Mouse (Mus musculus) midbrain, postnatal 0 days (tissue): ENCODE data around the gene Bud31. TPM values are rescaled to one million over a fixed set of nuclear protein-coding genes. Genes with fewer than 3 reads are reported as not detected.
"Not testable (repeated sequence)": the region's sequence is repeated elsewhere in the genome, so short reads cannot be mapped to it uniquely, and the experiment has no call there.

Source experiments
- ATAC-seq: fragments of 200-750 bp; cut with Nextera tagmentation; 2 replicates; pipeline ENCODE4 v1.8.0; 2017; ENCODE audit warnings: moderate number of reproducible peaks, mild to moderate bottlenecking, moderate TSS enrichment, moderate library complexity; ENCODE audit not compliant: low FRiP score
- DNase-seq: peaks from one replicate; pipeline ENCODE4 v3.0.0-alpha.2; 2015; ENCODE audit warnings: low spot score
- H3K27ac ChIP-seq: fragments of 300-500 bp; sonication (generic); 2 replicates; pipeline ENCODE4 v1.5.1; 2014; ENCODE audit warnings: low read depth, mild to moderate bottlenecking, low read length, mixed read lengths
- H3K27me3 ChIP-seq: fragments of 300-500 bp; sonication (generic); 2 replicates; pipeline ENCODE4 v1.6.1; 2014; ENCODE audit warnings: low read length, control low read depth, mixed read lengths; ENCODE audit not compliant: insufficient read depth
- H3K36me3 ChIP-seq: fragments of 300-500 bp; sonication (generic); 2 replicates; pipeline ENCODE4 v1.6.1; 2014; ENCODE audit warnings: low read length, control low read depth, mixed read lengths; ENCODE audit not compliant: insufficient read depth
- H3K4me1 ChIP-seq: fragments of 300-500 bp; sonication (generic); 2 replicates; pipeline ENCODE4 v1.6.1; 2014; ENCODE audit warnings: mild to moderate bottlenecking, control low read depth, antibody characterized with exemption, low read length, mixed read lengths; ENCODE audit not compliant: insufficient read depth
- H3K4me2 ChIP-seq: fragments of 300-500 bp; sonication (generic); 2 replicates; pipeline ENCODE4 v1.6.1; 2014; ENCODE audit warnings: low read depth, mild to moderate bottlenecking, low read length, mixed read lengths; ENCODE audit not compliant: poor library complexity, severe bottlenecking
- H3K4me3 ChIP-seq: fragments of 300-500 bp; sonication (generic); 2 replicates; pipeline ENCODE4 v1.5.1; 2014; ENCODE audit warnings: low read depth, mild to moderate bottlenecking, low read length, moderate library complexity
- H3K9ac ChIP-seq: fragments of 300-500 bp; sonication (generic); replicated peaks from 2 replicates; pipeline ENCODE4 v1.6.1; 2014; ENCODE audit warnings: mild to moderate bottlenecking, low read length, moderate library complexity, mixed read lengths; ENCODE audit not compliant: poor library complexity, severe bottlenecking
- H3K9me3 ChIP-seq: fragments of 300-500 bp; sonication (generic); 2 replicates; pipeline ENCODE4 v1.6.1; 2016; ENCODE audit warnings: low read length, control low read depth
- CTCF ChIP-seq: IDR thresholded peaks from 2 replicates; pipeline ENCODE4 v1.5.1; 2016; ENCODE audit warnings: antibody characterized with exemption, mild to moderate bottlenecking
- WGBS: fragments of 180-500 bp; shearing (Covaris S2); extraction: QIAGEN DNeasy Blood & Tissue Kit; methylation state at CpG from one replicate; pipeline ENCODE4 v1.1.7; 2014; 5-methylcytosine and 5-hydroxymethylcytosine counted together
- polyA plus RNA-seq: library from polyadenylated mRNA; unstranded; fragments of >200 nt; fragmentation: Nextera tagmentation; extraction: Ambion mirVana; gene quantifications from 2 replicates; pipeline ENCODE4 v1.2.1, GENCODE M21; 2015
- total RNA-seq: library from RNA; depleted of rRNA; stranded (reverse); fragments of >200 nt; gene quantifications from 2 replicates; pipeline ENCODE4 v1.2.3, GENCODE M21; 2014

Bud31 gene
- total and polyA plus RNA-seq, 2 experiments from 2014 or later = 80.7 to 151 TPM

- no peaks in the 10 kb centered on the region; the same call in 1 of the 2 replicates for H3K9me3 ChIP-seq
- no peak for DNase-seq
- no peak overlapping the region for H3K4me3 ChIP-seq
- 92% methylated on average over 2 of the region's 2 CpGs for WGBS
- H3K27me3 ChIP-seq = peaks cover 5% of the 10 kb centered on the region
- H3K4me2 ChIP-seq = no peak overlapping the region
- TF ChIP-seq CTCF = peak; percentile 34
- H3K9ac ChIP-seq = no peak overlapping the region
- no peaks in the 10 kb centered on the region for H3K36me3 ChIP-seq
- no peak for ATAC-seq
- H3K27ac ChIP-seq = no peak overlapping the region
- H3K4me1 ChIP-seq = no peaks in the 10 kb centered on the region
Measured at GRCm38 (mm10) chr5:145119385-145119784, 20.8 kb upstream of the Bud31 start.

GRCm38 (mm10) chr5:145120921-145121320 is 19.2 kb upstream of the Bud31 start:
- DNase-seq (no peak), ATAC-seq (no peak)
- no peaks in the 10 kb centered on the region; the same call in 1 of the 2 replicates for H3K9me3 ChIP-seq
- no peaks in the 10 kb centered on the region for H3K4me1 ChIP-seq
- no peak for TF ChIP-seq CTCF
- H3K27me3 ChIP-seq = no peaks in the 10 kb centered on the region
- no peak overlapping the region for H3K4me2 ChIP-seq
- 0 out of 2 replicates have a peak, but pooled peaks cover 3% of the 10 kb centered on the region for H3K36me3 ChIP-seq
- H3K27ac ChIP-seq = no peak overlapping the region
- 68% methylated on average over 7 of the region's 7 CpGs for WGBS
- no peak overlapping the region for H3K9ac ChIP-seq
- no peak overlapping the region for H3K4me3 ChIP-seq

- H3K4me3 ChIP-seq = no peak overlapping the region
- no peak for ATAC-seq
- no peaks in the 10 kb centered on the region; the same call in 1 of the 2 replicates for H3K9me3 ChIP-seq
- H3K36me3 ChIP-seq = peaks cover 12% of the 10 kb centered on the region
- H3K9ac ChIP-seq = no peak overlapping the region
- no peak for DNase-seq
- H3K4me1 ChIP-seq = no peaks in the 10 kb centered on the region
- H3K27ac ChIP-seq = no peak overlapping the region
- no peak overlapping the region for H3K4me2 ChIP-seq
- WGBS = 94% methylated on average over 19 of the region's 19 CpGs
- no peaks in the 10 kb centered on the region for H3K27me3 ChIP-seq
- no peak for TF ChIP-seq CTCF
Measured at GRCm38 (mm10) chr5:145123396-145123795, 16.8 kb upstream of the Bud31 start.

GRCm38 (mm10) chr5:145126580-145126979 is 13.6 kb upstream of the Bud31 start:
- no peak for TF ChIP-seq CTCF
- Histone ChIP-seq H3K27me3 (no peaks in the 10 kb centered on the region), H3K4me3 (no peak overlapping the region), H3K9ac (no peak overlapping the region), H3K4me1 (no peaks in the 10 kb centered on the region), H3K36me3 (peaks cover 34% of the 10 kb centered on the region), H3K4me2 (no peak overlapping the region), H3K27ac (no peak overlapping the region), H3K9me3 (no peaks in the 10 kb centered on the region)
- 94% methylated on average over 9 of the region's 9 CpGs for WGBS
- ATAC-seq (no peak), DNase-seq (no peak)

- no peak overlapping the region for H3K9ac ChIP-seq
- H3K4me2 ChIP-seq = no peak overlapping the region
- H3K9me3 ChIP-seq = no peaks in the 10 kb centered on the region
- no peaks in the 10 kb centered on the region for H3K4me1 ChIP-seq
- H3K4me3 ChIP-seq = no peak overlapping the region
- no peaks in the 10 kb centered on the region for H3K27me3 ChIP-seq
- no peak for DNase-seq
- peaks cover 56% of the 10 kb centered on the region for H3K36me3 ChIP-seq
- no peak overlapping the region for H3K27ac ChIP-seq
- 92% methylated on average over 4 of the region's 4 CpGs for WGBS
- ATAC-seq = no peak
- TF ChIP-seq CTCF = no peak
Measured at GRCm38 (mm10) chr5:145129124-145129523, 11.0 kb upstream of the Bud31 start.

GRCm38 (mm10) chr5:145129773-145130172 is 10.4 kb upstream of the Bud31 start:
- DNase-seq, H3K27me3 ChIP-seq, H3K9me3 ChIP-seq, ATAC-seq, H3K4me3 ChIP-seq, H3K4me1 ChIP-seq, H3K4me2 ChIP-seq, H3K27ac ChIP-seq, H3K9ac ChIP-seq: not testable (repeated sequence)
- H3K36me3 ChIP-seq = peaks cover 60% of the 10 kb centered on the region
- WGBS = 85% methylated on average over 4 of the region's 6 CpGs
